Mouse (Mus musculus) lung, postnatal 0 days (tissue): ENCODE measurements at regions not wholly inside any gene's neighbourhood (a gene's known extent, or its start where the extent isn't known, plus 50 kb on each side); places are given as distances from the start of the nearest gene placed in this dataset.

ENCODE experiments used
- CTCF ChIP-seq: IDR thresholded peaks from 2 replicates; pipeline ENCODE4 v1.5.1; 2016; ENCODE audit warnings: antibody characterized with exemption, mild to moderate bottlenecking
- EP300 ChIP-seq: IDR thresholded peaks from 2 replicates; pipeline ENCODE4 v1.6.1; 2016; ENCODE audit warnings: antibody characterized with exemption, mild to moderate bottlenecking, control low read depth

DNA sequence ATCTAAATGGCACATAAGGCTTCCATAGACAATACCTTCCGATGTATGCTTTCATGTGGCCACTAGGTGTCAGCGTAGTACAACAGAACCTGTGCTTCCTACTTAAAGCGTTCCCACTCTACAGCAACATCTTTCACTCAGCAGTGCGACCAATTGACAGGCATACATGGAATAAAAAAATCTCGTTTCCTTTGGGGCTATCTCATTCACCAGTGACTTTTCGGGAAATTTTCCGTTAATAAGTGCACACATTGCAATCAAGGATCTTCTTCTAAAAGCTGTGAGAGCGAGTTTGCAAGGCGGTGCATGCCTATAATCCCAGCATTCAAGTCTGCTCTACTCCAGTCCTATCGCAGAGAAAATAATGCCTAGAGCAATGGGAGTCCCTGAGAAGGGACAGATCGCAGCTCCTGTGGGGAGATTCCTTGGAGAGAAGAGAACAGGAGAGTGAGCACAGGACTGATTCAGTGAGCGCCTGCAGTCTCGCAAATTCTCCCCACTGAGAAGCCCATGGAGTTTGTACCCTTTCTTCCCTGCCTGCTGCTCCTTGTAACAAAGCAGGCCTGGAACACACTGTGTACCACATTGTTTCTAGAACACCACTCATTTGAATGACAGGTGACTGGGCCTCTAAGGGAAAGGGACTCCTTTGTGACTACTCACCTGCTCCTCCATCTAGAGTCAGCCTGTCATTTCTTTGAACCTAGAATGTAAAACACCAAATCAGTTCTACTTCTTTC, 527.6 kb downstream of the Arl4a start:
- TF ChIP-seq CTCF (peak; percentile 93), EP300 (no peak)
